Mouse (Mus musculus) thymus, postnatal 0 days (tissue): ENCODE data around the gene Abhd16b. TPM values are rescaled to one million over a fixed set of nuclear protein-coding genes. Genes with fewer than 3 reads are reported as not detected.
"Not testable (repeated sequence)": the region's sequence is repeated elsewhere in the genome, so short reads cannot be mapped to it uniquely, and the experiment has no call there.

Experiments
- DNase-seq: peaks from one replicate; pipeline ENCODE4 v3.0.0-alpha.2; 2015; ENCODE audit warnings: low spot score
- polyA plus RNA-seq: library from polyadenylated mRNA; unstranded; fragments of >200 nt; fragmentation: Nextera tagmentation; extraction: Ambion mirVana; gene quantifications from 2 replicates; pipeline ENCODE4 v1.2.1, GENCODE M21; 2015

Gene Abhd16b
- polyA plus RNA-seq, 1 experiment from 2014 or later: 0.14 TPM

DNA sequence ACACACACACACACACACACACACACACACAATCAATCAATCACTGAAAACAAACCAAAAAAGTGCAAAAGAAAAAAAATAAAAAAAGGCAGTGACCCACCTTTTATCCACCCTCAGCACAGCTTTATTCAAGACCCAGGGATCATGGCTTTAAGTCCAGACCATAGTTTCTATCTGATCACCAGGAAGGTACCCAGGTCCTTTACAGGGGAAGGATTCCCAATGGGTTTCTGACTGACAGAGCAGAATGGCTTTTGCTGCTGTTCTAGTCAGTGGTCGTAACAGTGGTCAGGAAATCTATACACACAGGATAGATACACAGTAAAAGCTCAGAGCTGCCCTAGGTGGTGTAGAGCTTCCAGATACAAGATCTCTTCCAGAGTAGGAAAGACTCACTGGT lies 7.3 kb upstream of the Abhd16b start:
- no peak for DNase-seq

DNA sequence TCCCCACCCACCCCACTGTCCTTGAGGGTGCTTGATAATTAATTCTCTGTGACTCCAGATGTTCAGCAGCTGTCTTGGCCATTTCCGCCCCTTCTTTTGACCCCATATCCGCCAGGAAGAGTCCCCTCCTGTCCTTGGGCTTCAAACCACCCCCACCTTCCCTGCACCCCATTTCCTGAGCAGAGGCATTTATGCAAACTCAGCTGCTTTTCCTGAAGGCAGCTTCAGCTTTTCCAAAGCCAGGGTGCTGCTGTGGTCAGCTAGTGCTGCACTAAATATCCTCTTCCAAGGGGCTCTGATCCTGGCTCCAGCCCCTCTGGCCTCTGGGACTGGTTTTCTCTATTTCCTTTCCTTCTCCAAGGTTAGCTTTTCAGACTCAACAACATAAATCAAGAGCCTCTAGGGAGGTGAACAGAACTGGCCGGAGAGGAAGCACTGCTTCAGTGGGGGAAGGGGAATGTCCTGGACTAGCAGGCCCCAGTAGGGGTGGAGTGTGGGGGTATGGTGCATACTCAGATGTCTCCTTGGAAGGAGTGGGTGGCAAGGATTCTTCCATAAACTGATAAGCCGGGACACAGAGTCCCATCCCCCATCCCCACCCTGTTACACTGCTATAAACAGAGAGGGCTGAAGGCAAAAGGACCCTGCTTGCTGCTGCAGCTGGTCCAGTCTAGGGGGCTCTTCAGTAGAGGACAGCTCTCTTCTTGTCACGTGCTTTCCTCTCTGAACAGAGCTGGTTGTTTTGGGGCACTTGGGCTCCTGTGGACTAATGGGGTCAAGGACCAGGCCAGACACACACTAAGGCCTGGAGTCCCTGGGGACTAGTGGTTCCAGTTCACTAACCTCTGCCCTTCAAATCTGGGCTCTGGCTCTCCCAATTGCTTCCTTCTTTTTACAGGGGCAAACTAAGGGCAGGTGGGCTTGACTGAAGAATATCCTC lies 5.4 kb upstream of the Abhd16b start:
- DNase-seq: no peak

DNA sequence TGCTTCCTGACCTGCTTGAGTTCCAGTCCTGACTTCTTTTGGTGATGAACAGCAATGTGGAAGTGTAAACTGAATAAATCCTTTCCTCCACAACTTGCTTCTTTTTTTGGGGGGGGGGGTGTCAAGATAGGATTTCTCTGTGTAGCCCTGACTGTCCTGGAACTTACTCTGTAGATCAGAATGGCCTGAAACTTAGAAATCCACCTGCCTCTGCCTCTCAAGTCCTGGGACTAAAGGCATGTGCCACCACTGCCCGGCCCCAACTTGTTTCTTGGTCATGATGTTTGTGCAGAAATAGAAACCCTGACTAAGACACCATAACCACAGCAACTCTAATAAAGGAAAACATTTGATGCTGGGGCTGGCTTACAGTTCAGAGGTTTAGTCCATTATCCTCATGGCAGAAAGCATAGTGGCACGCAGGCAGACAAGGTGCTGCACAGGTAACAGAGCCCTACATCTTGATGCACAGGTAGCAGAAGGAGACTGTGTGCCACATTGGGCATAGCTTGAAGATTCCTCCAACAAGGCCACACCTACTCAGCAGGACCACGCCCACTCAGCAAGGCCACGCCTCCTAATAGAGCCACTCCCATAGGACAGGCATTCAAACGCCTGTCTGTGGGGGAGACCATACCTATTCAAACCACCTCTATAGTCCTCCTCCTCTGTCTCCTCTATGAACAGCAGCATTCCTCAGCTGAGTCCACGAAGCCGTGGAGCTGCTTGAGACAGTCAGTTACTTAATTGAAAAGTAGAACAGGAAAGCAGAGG lies 1.4 kb upstream of the Abhd16b start:
- DNase-seq: peak; percentile 39

DNA sequence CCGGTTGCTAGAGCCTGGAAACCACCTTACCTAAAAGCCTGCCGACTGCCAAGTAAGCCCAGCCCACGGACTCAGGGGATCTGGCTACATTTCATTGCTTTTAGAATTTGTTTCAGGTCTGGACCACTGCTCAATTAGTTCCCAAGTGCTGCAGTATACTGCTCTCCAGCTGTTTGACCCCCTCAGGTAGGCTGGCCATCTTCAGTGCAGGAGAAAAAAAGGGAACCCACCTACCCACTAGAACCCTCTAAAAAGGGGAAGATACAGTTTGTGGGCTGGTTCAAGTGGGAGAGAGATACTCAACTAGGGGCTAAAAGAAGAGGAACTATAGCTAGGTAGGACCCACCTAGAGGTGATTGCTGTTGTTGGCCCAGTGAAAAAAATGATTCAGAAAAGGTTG lies 800 bp upstream of the Abhd16b start:
- DNase-seq: no peak

DNA sequence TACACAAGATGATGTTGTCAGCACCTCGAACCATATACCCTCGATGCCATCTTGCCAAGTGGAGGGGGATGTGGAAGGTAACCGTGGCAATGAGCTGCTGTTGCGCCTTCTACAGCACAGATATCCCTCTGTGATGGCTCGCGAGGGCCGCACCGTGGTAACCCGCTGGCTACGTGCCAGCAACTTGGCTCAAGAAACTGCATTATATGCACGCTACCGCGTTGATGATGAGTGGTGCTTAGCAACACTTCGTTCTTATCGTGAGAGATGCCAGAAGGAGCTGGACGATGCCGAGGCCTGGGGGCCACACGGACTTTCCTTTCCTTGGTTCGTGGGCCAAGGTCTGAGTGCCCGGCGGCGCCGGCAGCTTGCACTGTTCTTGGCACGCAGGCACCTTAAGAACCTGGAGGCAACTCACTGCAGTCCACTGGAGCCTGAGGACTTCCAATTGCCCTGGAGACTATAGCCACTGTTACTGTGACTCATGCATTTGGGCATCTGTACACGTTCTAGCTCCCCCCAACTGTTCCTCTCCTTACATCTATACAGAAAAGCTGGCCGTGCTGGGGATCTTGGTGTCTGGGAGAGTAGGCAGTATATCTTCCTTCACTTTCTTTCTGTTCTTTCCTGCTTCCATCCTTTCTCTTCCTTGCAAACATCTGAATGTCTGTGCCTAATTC lies 1.4 kb downstream of the Abhd16b start:
- no peak for DNase-seq

DNA sequence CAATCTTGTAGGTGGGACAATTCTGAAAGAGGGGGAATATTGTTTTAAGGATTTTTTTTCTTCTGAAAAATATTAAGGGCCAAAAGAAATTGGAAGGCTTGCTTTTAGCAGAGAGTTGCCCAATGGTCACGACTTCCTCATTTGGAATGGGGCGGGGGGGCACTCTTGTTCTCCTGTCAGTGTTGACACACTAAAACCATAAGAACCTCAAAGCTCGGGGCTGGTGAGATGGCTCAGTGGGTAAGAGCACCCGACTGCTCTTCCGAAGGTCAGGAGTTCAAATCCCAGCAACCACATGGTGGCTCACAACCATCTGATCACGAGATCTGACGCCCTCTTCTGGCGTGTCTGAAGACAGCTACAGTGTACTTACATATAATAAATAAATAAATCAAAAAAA lies 2.8 kb downstream of the Abhd16b start:
- not testable (repeated sequence) for DNase-seq

DNA sequence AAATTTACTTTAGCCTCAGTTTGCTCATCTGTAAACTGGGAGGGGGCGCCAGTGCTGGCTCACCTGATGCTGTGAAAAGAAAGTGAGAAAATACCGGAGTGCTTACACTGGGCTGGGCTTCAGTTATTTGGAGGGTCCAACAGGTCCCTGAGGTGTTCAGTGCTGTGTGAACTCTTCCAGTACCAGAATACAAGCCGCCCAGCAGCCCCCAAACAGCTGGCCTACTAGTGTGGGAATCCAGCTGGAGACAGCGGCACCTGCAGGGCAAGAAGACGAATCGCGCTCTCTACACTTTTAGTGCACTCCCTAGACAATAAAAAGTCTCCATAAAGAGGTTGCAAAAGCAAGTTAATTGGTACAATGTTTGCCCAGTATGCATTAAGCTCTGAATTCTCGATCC lies 3.3 kb downstream of the Abhd16b start:
- DNase-seq: peak; percentile 81

DNA sequence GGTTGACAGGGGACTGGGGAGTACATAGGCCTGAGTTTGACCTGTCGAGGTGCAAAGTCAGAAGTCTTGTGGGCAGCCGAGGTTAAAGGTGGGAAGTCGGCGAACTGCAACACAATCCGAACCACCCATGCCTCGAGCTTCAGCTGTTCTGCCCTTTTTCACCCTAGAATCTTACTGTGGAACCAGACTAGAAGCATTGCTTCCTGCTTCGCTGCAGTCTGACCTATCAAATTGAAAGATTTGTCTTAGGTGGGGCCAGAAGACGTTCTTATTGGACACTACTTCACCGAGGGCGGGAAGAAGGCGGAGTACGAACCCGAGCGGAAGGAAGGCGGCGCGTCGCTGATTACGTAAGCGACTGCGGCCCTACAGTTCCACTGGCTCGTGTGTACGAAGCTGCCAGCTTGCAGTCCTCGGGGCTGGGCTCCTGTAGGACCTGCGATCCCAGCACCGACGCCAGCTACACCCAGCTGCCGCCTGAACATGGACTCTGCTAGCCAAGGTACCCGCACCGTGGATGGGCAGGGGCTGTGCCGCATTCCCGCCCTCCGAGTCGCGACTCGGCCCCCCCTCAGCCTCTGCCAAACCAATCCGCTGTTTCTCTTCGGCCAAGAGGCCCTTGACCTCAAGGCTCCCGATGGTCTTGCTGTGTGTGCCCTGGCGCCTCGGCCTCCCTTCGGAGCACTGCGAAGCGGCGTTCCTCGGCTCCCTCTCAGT lies 4.0 kb downstream of the Abhd16b start, which contains the start of gene Tpd52l2:
Gene Tpd52l2 (plus strand): TSS at position 312 of the 717 bp plus-strand sequence.
- peak; percentile 96 for DNase-seq

DNA sequence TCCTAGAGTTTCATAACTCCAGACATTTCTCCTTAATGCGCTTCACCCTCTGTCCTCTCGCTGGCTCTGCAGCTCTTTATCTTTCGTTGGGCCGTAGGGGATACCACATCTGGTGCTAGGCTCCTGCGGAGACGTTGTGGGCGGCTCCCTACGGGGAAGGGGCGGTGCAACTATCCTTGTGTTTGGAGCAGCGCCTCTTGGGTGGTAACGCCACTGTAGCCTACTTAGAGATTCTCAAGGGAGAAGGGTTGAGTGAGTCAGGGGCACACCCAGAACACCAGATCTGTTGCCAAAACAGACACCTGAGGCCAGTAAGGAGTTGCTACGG lies 4.5 kb downstream of the Abhd16b start:
- DNase-seq: peak; percentile 48

DNA sequence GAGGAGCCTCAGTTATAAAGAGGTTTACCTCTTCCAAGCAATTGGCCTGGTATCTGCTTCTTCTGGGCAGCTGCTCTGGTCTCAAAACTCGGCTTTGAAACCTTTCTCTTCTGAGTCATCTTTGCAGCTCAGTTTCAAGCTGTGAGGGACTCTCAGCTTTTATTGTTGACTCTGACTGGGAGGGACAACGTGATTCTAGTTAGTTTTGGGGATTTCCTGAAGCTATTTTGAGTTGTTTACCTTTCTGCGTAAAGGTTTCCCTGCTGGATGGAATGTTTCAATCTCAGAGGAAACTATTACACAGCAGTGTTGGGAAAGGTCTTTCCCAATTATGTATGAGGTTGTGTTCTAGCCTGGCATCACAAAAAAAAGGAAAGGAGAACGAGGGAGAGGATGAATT lies 5.6 kb downstream of the Abhd16b start:
- DNase-seq: no peak

DNA sequence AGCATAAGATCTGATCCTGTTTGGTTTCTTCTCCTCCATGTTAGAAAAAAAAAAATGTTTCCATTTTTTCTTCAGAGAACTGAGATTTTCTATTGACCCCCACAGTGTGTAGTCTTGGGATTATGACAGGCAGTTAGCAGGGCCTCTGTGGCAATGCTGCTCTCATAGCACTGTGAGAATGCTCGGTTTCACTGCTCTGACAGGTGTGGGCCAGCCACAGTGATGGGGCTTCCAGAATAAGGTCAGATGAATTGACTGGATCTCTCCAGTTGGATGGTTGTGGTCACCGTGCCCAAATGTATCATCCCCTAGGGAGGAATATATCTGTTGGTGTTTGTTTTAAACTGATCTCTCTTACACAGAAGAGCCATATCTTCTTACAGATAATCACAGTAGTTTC lies 16.2 kb downstream of the Abhd16b start:
- no peak for DNase-seq

DNA sequence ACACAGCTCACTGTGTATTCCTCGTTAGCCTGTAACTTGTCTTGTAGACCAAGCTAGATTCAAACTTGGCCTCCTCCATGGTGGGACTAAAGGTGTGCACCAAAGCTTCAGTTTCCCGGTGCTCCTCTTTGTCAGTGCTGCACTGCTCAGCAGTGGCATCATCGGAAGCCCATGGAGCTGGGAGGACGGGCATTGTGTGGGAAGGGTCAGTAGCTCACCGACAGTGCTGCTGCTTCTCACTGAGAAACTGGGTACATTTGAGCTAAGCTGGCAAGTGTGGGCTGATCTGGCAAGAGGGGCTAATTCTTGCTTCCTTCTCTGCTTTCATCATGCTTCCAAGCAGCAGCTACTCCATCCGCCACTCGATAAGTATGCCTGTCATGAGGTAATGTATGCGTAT lies 18.2 kb downstream of the Abhd16b start:
- DNase-seq: no peak

DNA sequence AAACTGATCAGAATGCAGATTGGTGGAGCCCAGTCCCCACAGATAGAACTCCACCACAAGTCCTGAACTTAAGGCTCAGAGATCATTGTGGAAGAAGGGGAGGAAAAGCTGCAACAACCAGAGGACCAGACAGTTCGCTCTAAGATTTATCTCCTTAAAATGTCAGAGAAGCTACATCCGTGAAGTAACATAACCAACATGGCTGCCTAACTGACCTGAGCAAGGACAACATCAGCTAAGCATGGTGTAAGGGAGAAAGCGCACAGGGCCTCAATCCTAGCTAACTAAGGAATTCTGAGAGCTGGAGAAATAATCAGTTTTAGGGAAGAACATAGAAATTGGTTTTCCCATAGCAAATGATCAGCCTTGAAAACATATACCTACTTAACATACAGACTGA lies 26.2 kb downstream of the Abhd16b start:
- no peak for DNase-seq

DNA sequence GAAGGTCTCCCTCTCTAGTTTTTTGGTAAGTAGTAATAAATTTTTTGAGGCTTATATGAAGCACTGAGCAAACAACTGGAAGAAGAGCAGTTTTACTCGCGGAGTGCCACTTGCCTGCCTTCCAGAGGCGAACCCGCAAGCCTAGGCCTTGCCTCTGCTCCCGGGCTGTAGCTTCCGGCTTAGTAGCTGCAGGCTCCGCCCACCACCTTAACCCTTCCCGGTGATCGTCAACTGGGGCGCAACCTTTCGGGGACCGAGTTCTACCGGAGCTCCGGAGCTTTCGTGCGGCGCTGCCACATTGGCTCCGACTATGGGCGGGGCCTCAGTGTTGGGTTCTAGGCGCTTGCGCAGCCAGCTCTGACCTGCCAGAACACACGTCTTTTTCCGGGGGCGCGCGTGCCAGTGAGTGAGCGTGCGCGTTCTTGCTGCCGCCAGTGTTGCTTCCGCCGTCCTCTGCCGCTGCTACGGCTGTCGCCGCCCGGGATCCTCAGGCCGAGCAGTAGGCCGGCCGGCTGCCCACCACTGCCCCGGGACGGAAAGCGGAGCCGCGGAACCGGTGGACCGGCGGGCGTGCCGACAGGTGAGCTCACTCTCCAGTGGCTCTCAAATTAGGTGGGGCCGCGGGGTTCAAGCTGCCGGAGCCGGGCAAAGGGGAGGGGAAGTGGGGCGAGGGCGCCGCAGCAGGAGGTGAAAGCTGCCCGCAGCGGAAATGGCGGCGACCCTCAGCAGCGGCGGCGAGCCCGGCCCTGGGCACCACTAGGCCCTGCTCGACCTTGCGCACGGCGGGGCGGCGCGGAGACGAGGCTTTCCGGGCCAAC lies 27.3 kb downstream of the Abhd16b start, which contains the start of gene Dnajc5:
Gene Dnajc5 (plus strand): TSS at position 368 of the 818 bp plus-strand sequence.
- peak; percentile 99 for DNase-seq

DNA sequence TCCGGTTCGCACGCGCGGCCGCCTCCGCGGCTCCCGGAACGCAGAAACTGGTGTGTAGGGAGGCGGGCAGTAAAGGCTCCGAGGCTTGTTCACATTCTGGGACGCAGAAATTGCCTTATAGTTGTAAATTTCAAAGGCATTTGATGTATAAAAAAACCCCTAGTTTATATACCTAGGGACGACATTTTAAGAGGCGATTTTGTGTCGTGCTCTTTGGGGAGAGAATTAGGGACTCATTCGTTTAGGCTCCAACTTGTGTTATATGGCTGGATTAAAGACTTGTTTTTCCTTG lies 27.9 kb downstream of the Abhd16b start:
- no peak for DNase-seq

DNA sequence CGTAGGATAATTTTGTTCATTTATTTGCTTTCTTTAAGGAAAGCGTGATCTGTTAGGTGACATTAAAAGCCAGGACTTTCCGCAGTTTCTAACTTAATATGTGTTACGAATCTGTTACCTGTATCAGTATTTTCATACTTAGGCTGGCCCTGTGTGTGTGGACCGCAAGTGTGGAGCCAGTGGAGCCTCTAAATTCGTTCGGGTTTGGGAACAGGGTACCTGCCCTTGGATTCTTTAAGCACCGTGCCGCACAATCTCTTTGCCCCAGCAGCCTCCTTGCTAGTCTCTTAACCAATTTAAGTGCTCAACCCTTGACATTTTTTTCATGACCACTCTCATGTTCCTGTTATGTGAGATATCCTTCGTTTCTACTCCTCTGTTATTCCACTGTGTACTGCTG lies 28.5 kb downstream of the Abhd16b start:
- DNase-seq: no peak

DNA sequence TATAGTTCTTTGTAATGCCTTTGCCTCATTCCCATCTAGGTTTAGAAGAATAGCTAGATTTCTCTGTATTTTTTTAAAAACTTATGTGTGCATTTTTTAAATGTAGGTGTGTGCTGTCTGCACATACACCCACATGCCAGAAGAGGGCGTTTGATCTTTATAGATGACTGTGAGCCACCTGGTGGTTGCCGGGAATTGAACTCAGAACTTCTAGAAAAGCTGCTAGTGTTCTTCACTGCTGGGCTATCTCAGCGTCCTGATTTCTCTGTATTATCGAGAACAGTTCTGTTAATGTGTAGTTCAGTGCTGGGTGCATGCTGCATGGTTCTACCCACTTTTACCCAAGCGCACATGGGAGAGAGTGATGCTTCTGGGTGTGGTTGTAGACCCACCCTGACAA lies 29.8 kb downstream of the Abhd16b start:
- peak; percentile 62 for DNase-seq

DNA sequence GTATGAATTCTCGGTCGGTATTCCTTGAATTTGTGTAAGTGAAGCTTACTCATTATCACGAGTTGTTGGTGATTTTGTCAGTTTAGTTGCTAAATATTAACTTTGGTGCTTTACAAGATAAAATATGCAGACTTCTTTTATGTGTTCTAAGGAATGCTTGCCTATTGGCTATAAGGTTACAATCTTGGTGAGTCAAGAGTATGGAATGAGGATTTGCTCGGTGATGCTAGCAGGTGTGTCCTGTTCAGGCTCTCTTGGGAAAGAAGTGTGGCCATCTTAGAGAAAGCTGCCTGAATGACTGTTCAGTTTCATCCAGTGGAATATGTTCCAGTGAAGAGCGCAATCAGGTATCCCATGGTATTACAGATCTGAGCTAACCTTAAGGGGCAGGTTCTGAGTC lies 32.5 kb downstream of the Abhd16b start:
- DNase-seq: no peak

DNA sequence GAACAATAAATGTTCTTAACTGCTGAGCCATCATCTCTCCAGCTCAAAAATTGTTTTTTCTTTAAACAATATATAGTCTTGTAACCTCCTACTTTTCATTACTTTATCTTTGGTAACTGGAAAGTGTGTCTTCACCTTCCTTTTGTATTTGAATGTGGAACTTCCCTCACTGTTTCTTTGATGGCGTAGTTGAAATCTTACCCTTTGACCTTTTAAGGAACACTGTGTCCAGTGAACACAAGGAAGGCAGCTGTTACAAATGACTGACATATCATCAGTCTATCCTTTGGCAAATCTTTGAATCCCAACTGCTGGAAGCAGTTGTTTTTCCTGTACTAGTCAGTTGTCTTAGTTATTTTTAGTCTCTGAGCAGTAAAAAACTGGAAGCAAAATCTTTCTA lies 36.1 kb downstream of the Abhd16b start:
- no peak for DNase-seq

DNA sequence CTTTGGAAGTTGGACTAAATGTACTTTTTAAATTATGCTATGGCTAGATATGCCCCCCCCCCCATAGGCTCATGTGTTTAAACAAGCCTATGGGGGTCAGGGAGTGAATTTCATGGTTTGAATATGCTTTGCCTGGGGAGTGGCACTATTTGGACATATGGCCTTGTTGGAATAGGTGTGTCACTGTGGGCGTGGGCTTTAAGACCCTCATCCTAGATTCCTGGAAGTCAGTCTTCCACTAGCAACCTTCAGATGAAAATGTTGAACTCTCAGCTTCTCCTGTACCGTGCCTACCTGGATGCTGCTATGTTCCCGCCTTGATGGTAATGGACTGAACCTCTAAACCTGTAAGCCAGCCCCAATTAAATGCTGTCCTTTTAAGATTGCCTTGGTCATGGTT lies 39.6 kb downstream of the Abhd16b start:
- DNase-seq: no peak

DNA sequence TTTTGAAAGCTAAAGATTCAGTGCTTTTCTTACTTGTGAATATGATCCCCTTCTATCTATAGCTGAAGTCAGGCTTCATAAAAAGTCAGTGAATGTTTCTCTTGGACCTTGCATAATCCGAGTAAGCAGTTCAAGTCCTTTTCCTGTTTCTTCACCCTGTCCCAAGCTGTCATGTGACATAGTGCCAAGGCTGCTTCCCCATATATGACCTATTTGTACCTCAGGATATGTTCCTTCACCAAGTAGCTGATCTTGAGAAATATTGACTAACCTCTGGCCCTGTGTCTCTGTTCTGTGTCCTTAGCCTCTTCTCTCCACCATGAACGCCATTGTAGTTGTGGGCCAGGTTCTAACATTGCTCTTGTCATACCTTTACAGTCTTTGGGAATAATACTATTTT lies 43.4 kb downstream of the Abhd16b start:
- DNase-seq: no peak
